Mouse (Mus musculus) adrenal gland, postnatal 10 days (tissue): Measurements from ENCODE around the gene Dnajb12. TPM values are rescaled to one million over a fixed set of nuclear protein-coding genes. Genes with fewer than 3 reads are reported as not detected.

Source experiments
- DNase-seq: peaks from one replicate; pipeline ENCODE4 v3.0.0; 2021; ENCODE audit warnings: mixed read lengths
- total RNA-seq, 2 experiments: library from RNA; stranded (reverse); gene quantifications; 2 replicates each; pipeline ENCODE4 v1.2.3; 2021

Gene Dnajb12
- total RNA-seq, 2 experiments from 2014 or later, result 45.4 to 52.7 TPM

DNA sequence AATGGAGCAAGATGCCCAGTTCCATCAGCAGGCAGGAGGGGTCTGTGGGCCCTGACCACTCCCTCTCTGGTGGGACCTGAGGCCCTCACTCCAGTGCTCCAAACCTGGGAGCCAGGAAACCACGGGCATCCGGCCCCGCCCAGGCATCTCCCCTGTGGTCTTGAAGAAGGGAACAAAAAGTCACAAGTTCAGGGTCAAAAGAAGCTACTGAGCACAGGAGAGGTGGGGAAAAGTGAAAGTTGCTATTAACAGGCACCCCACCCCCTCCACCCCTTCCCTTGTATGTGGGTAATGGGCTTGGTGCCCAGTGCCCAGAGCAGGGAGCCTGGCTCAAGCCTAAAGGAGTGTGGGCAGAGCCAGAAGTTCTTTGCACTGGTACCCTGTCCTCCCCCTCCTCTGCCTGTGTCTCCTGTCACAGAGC is 17.6 kb downstream of the Dnajb12 start:
- DNase-seq, result no peak

DNA sequence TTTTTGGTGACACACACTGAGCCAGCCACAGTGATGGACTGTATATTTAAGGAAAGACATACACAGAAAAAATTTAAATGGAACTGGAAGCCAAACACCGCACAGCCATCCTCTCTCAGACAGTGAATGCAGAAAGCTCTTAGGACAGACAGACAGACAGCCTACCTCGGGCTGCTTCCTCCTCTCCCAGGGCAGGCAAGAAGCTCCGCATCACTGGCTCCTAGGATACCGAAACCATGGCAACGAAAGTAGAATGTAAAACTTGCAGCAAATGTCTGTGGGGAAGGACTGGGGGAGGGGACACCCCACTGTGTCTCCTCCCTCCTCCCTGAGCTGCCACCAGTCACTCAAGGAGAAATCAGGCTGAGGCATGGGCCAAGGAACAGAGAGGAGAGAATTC is 18.2 kb downstream of the Dnajb12 start:
- DNase-seq, result no peak

- no peak for DNase-seq
Measured at GRCm38 (mm10) chr10:59898180-59898778, 18.9 kb downstream of the Dnajb12 start.

DNA sequence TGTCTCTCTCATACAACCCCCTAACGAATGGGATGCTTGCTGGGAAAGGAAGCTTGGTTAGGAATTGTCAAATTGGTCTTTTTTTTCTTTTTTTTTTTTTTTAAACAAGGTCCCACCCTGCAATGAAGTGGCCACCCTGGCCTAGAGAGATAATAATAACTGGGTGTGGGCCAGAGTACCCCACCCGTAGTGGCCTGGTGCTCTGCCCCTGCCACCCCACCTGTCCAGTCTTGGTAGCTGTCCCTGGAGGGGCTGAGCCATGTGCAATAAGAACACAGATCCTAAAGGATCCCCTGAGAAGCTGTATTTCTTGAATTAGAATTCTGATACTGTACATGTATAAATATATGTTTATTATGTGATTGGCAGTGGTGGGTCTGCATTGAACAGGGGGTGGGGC is 19.6 kb downstream of the Dnajb12 start:
- DNase-seq, result no peak

DNA sequence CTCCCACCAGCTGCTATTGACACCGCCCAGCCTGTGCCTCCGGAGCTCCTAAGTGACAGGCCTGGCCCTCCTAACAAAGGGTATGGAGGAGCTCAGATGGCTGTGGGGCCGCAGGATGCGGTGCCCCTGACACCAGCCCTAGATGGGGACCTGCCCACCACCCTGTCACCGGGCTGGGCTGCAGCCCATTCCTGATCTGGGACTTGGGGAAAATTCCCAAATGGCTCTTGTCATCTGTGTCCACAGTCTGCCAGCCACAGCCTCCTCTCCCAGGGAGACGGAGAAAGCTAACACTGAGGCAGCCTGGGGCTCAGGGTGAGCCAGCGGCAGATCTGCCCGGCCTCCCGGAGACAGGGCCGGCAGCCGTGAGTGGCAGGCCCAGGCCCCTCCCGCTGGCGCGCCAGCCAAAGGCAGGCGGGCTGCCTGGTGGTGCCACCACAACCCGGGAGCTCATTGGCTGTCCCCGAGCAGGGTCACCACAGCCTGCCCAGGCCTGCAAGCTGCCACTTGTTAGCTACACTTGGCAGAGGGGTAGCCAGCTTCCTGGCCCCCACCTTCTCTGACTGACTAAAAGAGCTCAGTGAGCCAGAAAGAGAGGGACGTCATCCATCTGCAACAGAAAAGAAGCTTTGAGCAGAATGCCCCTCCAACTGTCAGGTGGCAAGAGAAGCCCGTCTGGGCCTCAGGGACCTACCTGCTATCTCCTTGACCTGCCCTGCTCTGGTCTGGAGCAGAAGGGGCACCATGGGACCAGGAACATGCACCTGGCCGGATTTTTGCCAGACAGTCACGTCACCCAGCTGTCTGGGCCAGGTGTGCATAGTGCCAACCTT is 20.2 kb downstream of the Dnajb12 start:
- peak; percentile 95 for DNase-seq

DNA sequence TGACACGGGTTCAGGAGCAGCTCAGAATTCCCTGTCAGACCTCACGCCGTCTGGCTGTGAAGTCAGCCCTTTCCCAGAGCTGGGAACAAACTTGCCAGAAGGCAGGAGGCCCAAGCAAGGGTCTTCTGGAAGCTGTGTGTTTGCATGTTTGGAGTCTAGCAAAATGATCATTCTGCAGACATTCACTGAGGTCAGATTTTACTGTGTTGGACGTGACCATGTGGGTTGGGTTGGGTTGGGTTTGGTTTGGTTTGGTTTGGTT is 20.7 kb downstream of the Dnajb12 start:
- no peak for DNase-seq

DNA sequence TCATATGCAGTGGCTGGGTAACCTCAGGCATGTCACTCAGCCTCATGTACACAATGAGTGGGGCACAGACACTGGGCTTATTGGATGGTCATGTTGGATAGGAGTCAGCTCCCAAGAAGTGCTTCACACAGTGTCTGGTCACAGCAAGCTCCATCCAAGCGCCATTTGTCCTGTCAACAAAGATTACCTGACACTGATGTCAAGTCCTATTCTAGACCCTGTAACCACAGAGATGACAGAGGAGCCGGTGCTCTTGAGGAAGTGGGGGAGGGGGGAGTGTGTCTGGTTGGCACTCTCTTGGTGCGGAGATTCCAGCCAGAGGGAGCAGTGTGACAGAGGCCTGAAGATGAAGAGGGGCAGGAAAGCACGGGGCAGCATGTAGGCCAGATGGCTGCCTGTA is 21.6 kb downstream of the Dnajb12 start:
- DNase-seq, result no peak

DNA sequence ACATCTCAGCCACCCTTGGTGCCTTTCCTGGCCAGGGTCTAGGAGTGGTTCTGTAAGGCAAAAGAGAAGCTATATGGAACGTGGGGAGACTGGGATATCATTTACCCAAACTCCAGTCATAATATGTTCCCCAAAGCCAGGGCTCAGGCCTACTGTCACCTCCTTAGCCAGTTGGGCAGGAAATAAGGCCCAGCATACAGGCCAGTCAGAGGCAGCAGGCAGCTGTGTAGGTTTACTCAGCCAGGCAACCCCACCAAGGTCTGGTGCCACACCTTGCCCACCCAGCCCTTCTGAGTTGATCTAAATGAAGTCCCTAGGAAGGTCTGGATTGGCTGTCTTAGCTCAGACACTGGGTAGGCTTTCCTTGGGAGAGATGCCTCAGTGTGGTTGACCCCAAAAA is 22.1 kb downstream of the Dnajb12 start:
- DNase-seq, result no peak

DNA sequence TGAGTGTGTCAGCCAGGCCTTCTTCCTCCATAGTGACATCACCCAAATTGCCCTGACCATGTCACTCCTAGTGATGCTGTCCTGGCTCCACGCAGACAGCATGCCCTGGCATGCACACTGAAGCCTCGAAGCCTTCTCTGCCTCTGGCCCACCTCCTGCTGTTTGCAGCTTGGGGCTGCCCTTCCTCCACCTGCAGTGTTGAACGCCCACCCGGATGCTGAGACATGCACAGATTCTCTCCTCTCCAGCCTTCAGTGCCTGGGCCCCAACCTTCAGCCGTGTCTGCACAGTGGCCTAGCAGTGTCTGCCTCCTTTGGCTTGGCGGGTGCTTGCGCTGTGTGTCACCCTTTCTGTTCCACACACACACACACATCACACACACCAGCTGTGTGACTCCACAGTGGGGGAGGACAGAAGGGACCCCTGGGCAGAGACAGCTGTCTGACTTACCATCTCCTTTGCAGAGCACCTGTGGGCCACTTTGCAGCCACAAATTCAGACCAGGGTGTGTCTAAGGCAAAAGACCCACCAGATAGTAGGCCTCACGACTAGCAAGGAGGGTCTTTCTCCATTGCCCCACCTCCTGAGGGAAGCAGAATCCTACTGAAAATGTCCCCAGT is 22.7 kb downstream of the Dnajb12 start:
- DNase-seq, result no peak

DNA sequence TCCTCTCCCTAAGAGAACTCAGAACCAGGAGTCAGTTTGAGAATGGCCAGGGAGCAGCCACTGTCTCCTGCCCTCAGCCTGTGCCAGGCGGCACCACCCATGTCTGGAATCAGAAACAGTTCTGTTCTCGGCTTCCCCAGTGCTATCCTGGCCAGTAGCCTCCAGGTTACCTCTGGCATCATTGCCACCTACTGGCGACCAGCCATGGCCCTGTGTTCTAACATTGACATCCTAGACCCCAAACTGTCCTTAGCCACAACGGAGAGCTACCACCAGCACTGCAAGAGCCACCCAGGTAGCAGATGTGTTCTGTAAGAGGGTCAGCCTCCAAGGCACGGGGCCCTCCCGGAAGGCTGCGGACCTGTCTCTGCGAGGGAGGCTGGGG is 23.2 kb downstream of the Dnajb12 start:
- peak; percentile 14 for DNase-seq

DNA sequence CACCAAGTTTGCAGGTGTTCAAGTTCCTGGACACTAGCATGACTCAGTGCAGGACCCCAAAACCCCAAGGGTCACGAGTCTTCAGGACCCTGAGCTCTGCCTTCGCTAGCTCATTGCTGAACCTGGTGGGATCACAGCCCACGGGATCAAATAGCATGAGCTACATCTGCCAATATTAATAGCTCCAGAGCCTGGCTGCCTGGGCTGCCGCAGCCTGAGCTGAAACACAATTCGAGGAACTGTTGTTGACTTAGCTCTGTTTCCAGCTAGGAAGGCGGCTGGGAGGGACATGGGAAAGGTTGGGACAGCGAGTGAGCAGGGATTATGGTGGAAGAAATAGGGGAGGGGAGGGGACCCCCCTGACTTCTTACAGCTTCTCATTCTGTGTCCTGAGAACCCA is 23.8 kb downstream of the Dnajb12 start:
- DNase-seq, result peak; percentile 24

GRCm38 (mm10) chr10:59907080-59907609 is 27.8 kb downstream of the Dnajb12 start:
- no peak for DNase-seq

GRCm38 (mm10) chr10:59907695-59908299 is 28.4 kb downstream of the Dnajb12 start:
- DNase-seq, result peak; percentile 46

DNA sequence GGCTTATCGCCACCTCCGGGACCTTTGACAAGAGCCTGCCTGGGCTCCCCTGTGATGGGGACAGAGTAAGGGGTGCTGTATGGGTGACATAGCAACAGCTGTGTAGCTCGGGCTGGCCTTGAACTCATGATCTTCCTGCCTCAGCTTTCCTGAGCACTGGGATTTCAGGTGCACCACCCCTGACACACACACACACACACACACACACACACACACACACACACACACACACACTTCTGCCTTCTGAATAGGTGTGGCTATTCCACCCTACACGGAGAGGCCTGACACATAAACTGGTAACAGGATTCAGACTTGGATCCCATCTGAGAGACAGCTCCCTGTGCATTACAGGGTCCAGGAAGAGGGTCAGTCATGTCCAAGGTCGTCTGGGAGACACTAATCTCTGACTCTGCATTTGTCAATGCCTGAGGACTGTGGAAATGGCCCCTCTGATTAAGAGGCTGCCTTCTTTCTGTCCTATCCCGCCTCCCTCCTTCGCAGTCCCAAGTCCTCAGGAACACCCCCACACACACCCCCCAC is 29.5 kb downstream of the Dnajb12 start:
- no peak for DNase-seq

DNA sequence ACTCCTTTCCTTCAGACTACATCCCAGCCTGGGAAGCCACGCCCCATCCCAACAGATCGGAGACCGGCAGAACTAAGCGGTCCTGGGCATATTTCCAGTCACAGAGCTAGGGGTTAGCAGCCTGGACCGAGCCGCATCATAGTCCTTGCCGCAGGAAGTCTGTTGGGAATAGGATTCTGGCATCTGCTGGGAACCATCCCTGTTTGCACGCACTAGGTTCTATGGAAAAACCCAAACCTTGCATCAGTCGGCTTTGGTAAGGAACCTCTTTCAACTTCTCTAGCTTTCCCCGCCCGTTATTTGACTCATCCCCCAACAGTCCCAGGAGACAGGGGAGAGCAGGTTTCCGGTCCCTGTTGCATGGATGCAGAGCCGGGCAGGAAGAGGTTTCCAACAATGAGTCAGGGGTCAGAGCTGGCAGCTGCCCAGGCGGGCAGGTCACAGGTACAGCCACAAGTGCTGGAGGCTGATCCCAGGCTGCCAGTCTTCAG is 30.0 kb downstream of the Dnajb12 start:
- peak; percentile 77 for DNase-seq

- no peak for DNase-seq
Measured at GRCm38 (mm10) chr10:59911091-59911490, 31.7 kb downstream of the Dnajb12 start.

DNA sequence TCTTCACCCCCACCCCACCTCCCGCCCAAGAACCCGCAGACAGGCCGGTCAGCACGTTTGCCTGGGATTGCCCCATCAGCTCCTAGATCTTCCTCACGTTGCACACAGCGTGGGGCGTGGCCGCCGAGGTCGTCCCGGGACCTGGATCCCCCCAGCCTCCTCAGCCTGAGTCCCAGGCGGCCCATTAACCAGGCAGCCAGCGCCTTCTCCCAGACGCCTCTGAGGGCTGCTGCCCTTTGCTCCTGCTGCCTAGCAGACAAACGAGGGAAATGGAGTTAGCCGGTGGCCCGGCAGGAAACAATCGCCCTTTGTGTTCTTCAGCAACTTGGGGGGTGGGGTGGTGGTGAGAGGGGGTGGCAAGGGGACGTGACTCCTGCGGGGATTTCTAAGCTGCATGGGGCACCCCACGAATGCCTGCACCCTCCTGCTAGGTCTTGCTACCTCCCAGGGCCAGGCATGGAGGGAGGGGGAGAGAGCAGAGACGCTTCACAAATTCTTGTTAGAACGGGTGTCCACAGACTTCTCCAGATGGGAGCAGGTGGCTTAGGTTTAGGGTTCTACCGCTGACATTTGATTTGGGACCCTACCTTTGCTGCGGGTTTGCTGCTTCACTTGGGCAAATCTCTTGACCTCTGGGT is 32.3 kb downstream of the Dnajb12 start:
- DNase-seq, result peak; percentile 80

GRCm38 (mm10) chr10:59915196-59915962 is 36.0 kb downstream of the Dnajb12 start:
- DNase-seq, result peak; percentile 78

DNA sequence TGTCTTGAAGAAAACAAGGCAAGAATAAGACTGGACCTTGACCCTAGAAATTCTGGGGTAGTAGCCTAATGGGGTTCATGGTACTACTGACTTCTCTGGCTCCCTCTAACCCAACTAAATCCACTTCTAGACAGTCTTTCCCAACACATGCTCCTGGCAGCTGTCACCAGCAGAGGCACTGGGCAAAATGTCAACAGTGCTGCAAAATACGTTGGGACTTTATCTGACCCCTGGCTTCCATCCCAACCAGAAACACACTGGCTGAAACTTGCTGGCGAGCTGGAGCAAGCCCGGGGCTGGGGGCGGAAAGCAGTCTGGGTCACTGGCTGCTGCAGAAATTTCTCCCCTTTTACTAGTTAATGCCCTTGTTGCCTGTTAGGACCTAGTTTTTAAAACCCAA is 36.8 kb downstream of the Dnajb12 start:
- DNase-seq, result peak; percentile 88

GRCm38 (mm10) chr10:59916649-59917048 is 37.3 kb downstream of the Dnajb12 start:
- no peak for DNase-seq

- no peak for DNase-seq
Measured at GRCm38 (mm10) chr10:59918111-59918510, 38.8 kb downstream of the Dnajb12 start.
